Mouse (Mus musculus) forebrain, embryonic 10.5 days (tissue): ENCODE results near the gene Slc37a1. TPM values are rescaled to one million over a fixed set of nuclear protein-coding genes. Genes with fewer than 3 reads are reported as not detected.
A peak's percentile ranks its signal among the peaks of the same experiment; 100 is the strongest.

Experiments used
- DNase-seq: peaks from one replicate; pipeline ENCODE4 v3.0.0-alpha.2; 2017; ENCODE audit warnings: low spot score; ENCODE audit errors: extremely low spot score
- H3K27ac ChIP-seq: fragments of 300-500 bp; sonication (generic); 2 replicates; pipeline ENCODE4 v1.5.1; 2016; ENCODE audit warnings: mild to moderate bottlenecking
- H3K27me3 ChIP-seq: fragments of 300-500 bp; sonication (generic); 2 replicates; pipeline ENCODE4 v1.6.1; 2016; ENCODE audit warnings: mild to moderate bottlenecking; ENCODE audit not compliant: poor library complexity, severe bottlenecking
- H3K36me3 ChIP-seq: fragments of 300-500 bp; sonication (generic); replicated peaks from 2 replicates; pipeline ENCODE4 v1.6.1; 2016; ENCODE audit warnings: mild to moderate bottlenecking, moderate library complexity
- H3K4me1 ChIP-seq: fragments of 300-500 bp; sonication (generic); 2 replicates; pipeline ENCODE4 v1.6.1; 2016
- H3K4me3 ChIP-seq: fragments of 300-500 bp; sonication (generic); 2 replicates; pipeline ENCODE4 v1.5.1; 2016; ENCODE audit warnings: mild to moderate bottlenecking, moderate library complexity
- H3K9me3 ChIP-seq: fragments of 300-500 bp; sonication (generic); 2 replicates; pipeline ENCODE4 v1.6.1; 2016; ENCODE audit warnings: mild to moderate bottlenecking, moderate library complexity
- WGBS: fragments of 180-500 bp; shearing (Covaris S2); methylation state at CpG from one replicate; pipeline ENCODE4 v1.1.7; 2016; 5-methylcytosine and 5-hydroxymethylcytosine counted together
- polyA plus RNA-seq: library from polyadenylated mRNA; unstranded; fragments of >200 nt; fragmentation: Nextera tagmentation; extraction: Ambion mirVana; gene quantifications from 2 replicates; pipeline ENCODE4 v1.2.1, GENCODE M21; 2016

Slc37a1 gene
- polyA plus RNA-seq, 1 experiment from 2014 or later: 6.7 TPM

DNA sequence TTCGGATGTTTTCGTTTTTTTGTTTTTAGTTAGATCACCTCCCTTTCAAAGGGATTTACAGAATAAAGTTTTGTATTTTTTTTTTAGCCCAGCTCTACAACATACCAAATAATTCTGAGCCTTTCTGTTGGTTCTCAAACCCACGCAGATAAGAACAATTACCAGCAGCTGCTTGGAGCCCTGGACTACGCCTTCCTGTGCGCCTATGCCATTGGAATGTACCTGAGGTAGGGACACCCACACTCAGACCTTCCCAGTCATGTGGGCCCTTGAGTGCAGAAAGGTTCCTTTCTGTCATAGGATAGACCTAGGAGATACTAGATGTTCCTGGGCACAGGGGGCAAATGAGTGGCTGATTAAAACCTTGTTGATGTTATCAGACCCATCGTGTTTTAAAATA lies 29.4 kb downstream of the Slc37a1 start:
- 91% methylated on average over 6 of the region's 6 CpGs for WGBS
- Histone ChIP-seq H3K9me3 (no peaks in the 10 kb centered on the region), H3K27ac (no peak overlapping the region), H3K27me3 (no peaks in the 10 kb centered on the region), H3K4me1 (peaks cover 40% of the 10 kb centered on the region), H3K4me3 (no peak overlapping the region), H3K36me3 (no peaks in the 10 kb centered on the region)
- no peak for DNase-seq

DNA sequence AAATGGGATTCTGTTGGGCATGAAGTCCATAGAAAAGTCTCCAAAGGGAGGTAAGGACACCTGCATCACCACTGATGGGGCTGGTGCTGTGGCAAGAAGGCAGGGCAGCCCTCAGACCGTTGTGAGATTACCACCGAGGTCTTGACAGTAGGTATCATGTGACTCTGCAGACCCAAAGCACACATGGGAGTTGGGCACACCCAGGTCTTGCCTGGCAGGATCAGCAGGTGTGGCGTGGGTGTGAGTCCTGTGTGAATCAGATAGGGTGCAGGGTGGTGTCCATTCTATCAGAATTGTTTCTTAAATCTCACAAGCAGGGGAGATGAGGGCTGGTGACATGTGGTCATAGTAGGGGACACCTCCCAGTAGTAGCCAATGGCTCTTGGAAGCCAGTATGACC lies 30.4 kb downstream of the Slc37a1 start:
- Histone ChIP-seq H3K4me3 (no peak overlapping the region), H3K9me3 (no peaks in the 10 kb centered on the region), H3K4me1 (peaks cover 46% of the 10 kb centered on the region), H3K27ac (no peak overlapping the region), H3K36me3 (no peaks in the 10 kb centered on the region), H3K27me3 (no peaks in the 10 kb centered on the region)
- DNase-seq: no peak
- WGBS: 84% methylated on average over 3 of the region's 3 CpGs

DNA sequence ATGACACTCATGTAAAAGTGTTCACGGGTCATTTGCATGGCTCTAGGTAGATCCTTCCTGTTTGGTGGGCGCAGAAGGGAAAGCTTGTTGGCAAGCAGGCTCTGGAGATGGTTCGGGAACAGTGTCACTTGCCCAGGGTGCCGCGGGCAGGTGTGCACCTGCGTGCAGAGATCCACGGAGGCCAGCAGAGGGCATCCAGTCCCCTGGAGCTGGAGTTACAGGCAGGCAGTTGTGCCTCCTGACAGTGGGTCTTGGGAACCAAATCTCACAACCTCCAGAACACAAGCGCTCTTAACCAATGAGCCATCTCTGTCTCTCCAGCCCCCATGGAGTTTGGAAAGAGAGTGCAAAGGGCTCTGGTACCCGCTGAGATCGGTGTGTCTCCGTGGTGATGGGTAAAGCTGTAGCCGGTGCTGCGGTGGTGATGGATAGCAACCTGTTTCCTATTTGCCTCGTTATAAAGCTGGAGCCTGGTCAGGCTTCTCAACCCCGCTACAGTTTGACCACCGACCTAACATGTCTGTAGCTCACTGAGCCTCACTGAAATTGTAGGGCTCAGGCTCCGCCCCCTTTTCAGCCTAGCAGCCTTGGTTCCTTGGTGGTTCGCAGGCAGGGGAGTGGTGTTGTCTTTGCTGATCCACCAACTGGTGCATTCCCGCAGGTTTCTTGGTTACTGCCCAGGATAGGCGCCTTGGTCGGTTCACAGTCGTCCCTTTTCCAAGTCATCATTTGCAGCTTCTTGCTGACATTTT lies 31.1 kb downstream of the Slc37a1 start:
- Histone ChIP-seq H3K27ac (no peak overlapping the region), H3K4me1 (peaks cover 40% of the 10 kb centered on the region), H3K4me3 (no peak overlapping the region), H3K27me3 (no peaks in the 10 kb centered on the region), H3K9me3 (no peaks in the 10 kb centered on the region), H3K36me3 (no peaks in the 10 kb centered on the region)
- WGBS: 50% methylated on average over 22 of the region's 22 CpGs
- no peak for DNase-seq

DNA sequence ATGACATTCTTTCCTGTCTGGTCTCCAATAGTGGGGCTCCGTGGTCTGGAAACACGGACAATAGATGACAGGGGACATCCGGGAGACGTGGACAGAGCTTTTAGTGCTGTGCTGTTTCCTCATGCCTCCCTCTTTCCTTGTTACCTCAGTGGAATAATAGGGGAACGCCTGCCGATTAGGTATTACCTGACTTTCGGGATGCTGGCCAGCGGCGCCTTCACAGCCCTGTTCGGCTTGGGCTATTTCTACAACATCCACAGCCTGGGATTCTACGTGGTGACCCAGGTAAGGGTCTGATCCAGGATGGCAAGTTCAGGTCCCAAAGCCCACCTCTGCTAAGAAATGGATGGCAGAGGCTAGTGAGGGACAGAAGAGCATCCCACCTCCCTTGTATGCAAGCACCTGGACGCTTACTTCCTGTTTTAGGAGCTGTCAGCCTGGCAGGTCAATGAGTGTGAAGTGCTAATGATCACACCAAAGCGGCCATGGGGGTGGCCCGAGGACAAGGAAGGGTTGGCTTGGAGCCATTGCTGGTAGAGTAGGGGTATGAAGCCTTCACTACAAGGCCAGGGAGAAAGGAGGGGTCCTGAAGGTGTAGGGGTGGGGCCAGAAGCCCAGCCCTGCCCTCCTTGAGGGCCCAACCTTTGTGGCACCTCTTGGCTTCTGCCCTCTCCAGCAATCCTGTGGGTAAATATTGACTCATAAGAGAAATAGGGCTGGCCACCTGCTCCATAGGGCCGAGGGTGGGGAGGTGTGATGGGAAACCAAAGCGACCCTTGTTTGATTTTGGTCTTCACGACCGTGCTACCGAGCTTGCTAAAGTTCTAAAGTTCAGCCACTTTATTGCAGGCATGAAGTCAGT lies 32.5 kb downstream of the Slc37a1 start:
- Histone ChIP-seq H3K27me3 (no peaks in the 10 kb centered on the region), H3K4me1 (peaks cover 31% of the 10 kb centered on the region), H3K9me3 (no peaks in the 10 kb centered on the region), H3K36me3 (no peaks in the 10 kb centered on the region), H3K27ac (no peak overlapping the region), H3K4me3 (no peak overlapping the region)
- no peak for DNase-seq
- WGBS: 93% methylated on average over 19 of the region's 19 CpGs

DNA sequence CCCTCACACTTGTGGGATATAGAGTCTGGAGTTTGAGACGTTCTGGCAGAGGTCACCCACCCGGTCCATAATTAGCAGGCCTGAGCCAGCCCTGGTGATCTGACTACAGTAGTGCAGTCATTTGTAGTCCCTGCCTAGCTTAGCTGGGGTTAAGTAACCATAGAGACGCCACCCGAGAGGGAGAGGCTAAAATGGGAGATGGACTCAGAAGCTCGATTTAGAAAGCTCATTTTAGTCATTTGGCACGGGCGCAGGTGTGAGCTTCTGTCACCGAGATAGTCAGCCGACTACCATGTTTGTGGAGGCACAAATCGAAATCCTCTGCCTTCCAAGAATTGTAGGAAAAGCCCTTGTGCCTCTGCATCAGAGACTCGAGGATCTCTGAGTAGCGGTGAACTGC lies 34.8 kb downstream of the Slc37a1 start:
- H3K4me3 ChIP-seq: no peak overlapping the region
- H3K4me1 ChIP-seq: peaks cover 26% of the 10 kb centered on the region
- H3K27ac ChIP-seq: no peak overlapping the region
- 85% methylated on average over 12 of the region's 12 CpGs for WGBS
- no peaks in the 10 kb centered on the region for H3K9me3 ChIP-seq
- no peaks in the 10 kb centered on the region for H3K27me3 ChIP-seq
- H3K36me3 ChIP-seq: no peaks in the 10 kb centered on the region
- DNase-seq: no peak

DNA sequence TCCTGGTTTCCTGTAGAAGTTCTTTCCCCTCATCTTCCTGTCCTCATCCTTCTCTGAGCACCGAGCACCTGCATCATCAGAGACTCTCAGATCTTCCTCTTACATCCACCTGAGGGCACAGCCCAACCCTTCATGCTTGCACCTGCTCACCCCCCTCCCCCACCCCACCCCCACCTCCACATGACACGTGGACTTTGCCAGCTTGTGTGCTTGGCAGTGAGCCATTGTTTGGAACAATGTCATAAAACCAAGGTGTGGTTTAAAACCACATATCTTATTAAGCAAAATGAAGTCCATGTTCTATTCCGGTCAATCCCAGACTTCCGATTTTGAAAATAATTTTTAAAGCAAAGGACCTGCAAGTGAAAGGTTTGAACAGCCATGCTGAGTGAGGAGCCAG lies 35.9 kb downstream of the Slc37a1 start:
- Histone ChIP-seq H3K27me3 (no peaks in the 10 kb centered on the region), H3K27ac (no peak overlapping the region), H3K4me3 (no peak overlapping the region), H3K4me1 (peaks cover 33% of the 10 kb centered on the region), H3K36me3 (no peaks in the 10 kb centered on the region), H3K9me3 (no peaks in the 10 kb centered on the region)
- 95% methylated on average over 4 of the region's 4 CpGs for WGBS
- no peak for DNase-seq

DNA sequence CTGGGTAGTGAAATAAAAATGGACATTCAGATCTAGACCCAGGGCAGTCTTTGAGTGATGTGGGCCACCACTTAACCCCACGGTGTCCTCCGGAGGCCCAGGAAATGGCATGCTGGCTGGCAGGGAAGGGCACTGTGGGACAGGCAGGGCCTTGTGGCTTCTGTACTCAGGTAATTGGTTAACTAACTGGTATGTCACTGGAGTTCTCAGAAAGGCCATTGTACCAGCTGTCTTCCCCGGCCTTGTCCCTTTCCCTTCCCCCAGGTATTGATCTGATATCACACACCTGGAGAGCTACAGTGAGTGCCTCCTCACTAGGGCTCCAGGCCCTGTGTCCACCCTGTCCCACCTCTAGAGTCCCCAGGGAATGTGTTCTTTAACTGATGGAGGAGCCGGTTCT lies 36.8 kb downstream of the Slc37a1 start:
- Histone ChIP-seq H3K27me3 (no peaks in the 10 kb centered on the region), H3K9me3 (no peaks in the 10 kb centered on the region), H3K36me3 (no peaks in the 10 kb centered on the region), H3K4me1 (peaks cover 26% of the 10 kb centered on the region), H3K27ac (no peak overlapping the region), H3K4me3 (no peak overlapping the region)
- DNase-seq: no peak
- WGBS: 88% methylated on average over 4 of the region's 4 CpGs

DNA sequence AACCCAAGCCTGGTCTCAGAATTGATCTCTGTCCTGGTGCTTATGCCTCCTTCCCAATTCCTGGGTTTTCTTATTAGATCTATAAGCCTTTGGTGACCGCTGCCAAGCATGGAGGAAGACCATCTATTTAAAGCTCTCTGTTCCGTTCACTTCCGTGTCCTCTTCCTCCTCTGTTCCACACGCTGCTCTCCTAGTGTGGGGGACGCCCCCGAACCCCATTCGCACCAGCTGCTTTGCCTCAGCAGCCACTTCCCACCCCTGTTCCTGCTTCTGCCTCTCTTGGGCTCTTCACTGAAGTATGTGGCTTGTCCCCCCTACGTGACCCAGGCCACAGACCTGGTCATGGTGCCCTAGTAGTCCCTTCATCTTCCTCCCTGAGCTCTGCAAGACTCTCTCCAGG lies 37.6 kb downstream of the Slc37a1 start:
- Histone ChIP-seq H3K27ac (no peak overlapping the region), H3K36me3 (no peaks in the 10 kb centered on the region), H3K4me3 (no peak overlapping the region), H3K9me3 (no peaks in the 10 kb centered on the region), H3K27me3 (no peaks in the 10 kb centered on the region), H3K4me1 (peaks cover 26% of the 10 kb centered on the region)
- DNase-seq: no peak
- 94% methylated on average over 8 of the region's 8 CpGs for WGBS

DNA sequence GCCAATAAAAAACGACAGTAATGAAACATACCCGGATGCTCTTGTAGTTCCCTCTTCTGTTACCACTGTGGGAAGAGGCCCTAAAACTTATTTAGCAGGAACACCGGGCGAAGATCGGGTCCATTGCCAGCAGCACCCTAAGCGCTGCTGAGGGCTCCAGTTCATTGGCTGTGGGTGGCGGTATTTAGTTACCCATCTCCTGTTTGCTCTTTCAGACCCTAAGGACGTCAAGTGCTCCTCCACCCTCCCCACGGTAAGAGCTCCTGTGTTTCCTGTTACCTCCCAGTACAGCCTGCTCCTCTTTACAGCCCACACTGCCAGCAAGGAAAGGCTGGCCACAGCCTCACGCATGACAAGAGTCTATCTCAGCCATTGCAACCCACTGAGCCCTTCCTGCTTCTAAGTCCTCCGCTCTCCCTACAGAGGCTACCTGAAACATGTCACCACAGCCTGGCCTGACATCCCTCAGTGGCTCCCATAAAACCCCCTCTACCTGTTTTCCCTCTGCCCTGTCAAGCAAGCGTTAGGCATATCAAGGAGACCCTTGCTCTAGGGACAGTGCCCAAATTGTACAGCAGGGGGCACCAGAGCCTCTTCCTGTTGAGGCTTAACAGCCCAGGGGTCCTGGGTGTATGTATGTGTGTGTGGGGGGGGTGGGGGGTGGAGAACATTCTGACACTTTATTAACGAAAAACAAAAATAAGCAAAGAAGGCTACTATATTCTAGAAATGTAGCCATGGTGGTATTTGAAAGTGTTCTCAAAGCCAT lies 39.0 kb downstream of the Slc37a1 start:
- Histone ChIP-seq H3K9me3 (no peaks in the 10 kb centered on the region), H3K27me3 (no peaks in the 10 kb centered on the region), H3K4me3 (no peak overlapping the region), H3K36me3 (no peaks in the 10 kb centered on the region), H3K4me1 (peaks cover 36% of the 10 kb centered on the region), H3K27ac (no peak overlapping the region)
- 75% methylated on average over 13 of the region's 13 CpGs for WGBS
- DNase-seq: peak; percentile 43

DNA sequence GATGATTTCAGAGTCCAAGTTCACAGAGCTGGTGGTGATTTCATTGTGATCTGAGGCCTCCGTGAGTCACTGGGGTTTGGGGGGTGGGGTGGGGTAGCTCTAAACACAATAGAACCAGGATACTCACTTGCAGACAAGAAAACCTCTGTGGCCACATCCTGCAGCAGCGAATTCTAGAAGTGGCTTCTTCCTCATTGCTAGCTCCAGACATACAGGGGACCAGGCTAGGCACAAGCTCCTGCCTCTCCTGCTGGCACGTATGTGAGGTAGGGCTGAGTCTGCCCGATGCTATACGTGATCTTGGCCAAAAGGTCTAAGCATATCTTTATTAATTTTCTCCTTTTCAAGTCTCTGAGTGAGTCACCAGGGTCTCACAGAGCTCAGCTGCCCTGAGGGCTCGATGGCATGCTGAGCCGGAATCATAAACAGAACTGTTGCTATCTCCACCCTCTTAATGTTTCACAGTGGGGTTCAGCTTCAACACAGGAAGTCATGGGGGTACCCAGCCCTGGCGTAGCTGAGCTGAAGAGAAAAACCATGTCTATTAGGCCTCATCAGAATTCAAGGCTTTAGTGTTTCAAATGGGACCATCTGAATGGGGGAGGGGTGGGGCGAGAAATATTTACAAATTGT lies 39.7 kb downstream of the Slc37a1 start:
- Histone ChIP-seq H3K4me3 (no peak overlapping the region), H3K9me3 (no peaks in the 10 kb centered on the region; the same call in 1 of the 2 replicates), H3K36me3 (no peaks in the 10 kb centered on the region), H3K27me3 (no peaks in the 10 kb centered on the region), H3K4me1 (peaks cover 31% of the 10 kb centered on the region), H3K27ac (peak overlapping the region; percentile 30; the same call in 1 of the 2 replicates)
- 55% methylated on average over 9 of the region's 9 CpGs for WGBS
- no peak for DNase-seq

DNA sequence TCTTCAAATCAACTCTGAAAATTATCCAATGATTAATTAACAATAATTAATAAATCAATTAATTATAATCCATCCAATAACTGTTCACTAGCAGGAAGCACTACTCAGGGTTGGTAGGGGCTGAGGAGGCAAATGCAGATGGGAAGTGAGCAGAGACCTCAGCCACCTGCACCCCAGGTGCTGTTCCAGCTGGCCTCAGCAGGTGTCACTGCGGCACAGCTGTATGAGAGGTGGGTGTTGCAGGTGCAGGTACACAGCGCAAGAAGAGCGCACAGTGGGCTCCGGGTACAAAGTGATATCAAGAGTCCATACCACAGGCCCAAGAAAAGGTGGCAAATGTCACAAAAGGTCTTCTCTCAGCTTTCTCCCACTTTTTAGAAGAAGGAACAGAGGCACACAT lies 41.9 kb downstream of the Slc37a1 start:
- 71% methylated on average over 4 of the region's 4 CpGs for WGBS
- H3K27me3 ChIP-seq: no peaks in the 10 kb centered on the region
- H3K4me1 ChIP-seq: peaks cover 29% of the 10 kb centered on the region
- H3K9me3 ChIP-seq: no peaks in the 10 kb centered on the region; the same call in 1 of the 2 replicates
- H3K4me3 ChIP-seq: no peak overlapping the region
- DNase-seq: no peak
- H3K27ac ChIP-seq: no peak overlapping the region
- no peaks in the 10 kb centered on the region for H3K36me3 ChIP-seq

DNA sequence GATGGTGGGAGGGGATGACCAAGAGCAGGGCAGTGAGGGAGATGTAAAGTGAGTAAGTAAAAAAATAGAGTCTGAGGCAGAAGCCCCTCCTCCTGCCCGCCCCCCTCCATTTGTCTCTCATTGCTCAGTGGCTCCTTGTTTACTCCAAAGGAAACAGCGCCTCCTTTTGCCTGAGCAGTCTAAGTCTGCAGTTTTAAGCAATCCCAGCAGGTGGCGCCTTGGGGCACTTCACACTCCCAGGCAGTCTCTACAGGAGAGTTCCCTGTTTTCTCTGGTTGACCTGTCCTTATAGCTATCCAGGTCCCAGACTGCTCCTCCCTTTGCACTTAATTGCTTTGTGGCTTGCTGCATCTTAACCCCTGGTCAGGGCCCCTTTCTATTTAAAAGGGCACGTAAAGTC lies 44.0 kb downstream of the Slc37a1 start:
- H3K9me3 ChIP-seq: no peaks in the 10 kb centered on the region; the same call in 1 of the 2 replicates
- H3K4me3 ChIP-seq: no peak overlapping the region
- H3K27ac ChIP-seq: no peak overlapping the region; the same call in 1 of the 2 replicates
- peak; percentile 66 for DNase-seq
- no peaks in the 10 kb centered on the region for H3K36me3 ChIP-seq
- H3K27me3 ChIP-seq: no peaks in the 10 kb centered on the region
- WGBS: 34% methylated on average over 4 of the region's 4 CpGs
- peaks cover 26% of the 10 kb centered on the region for H3K4me1 ChIP-seq
